Mouse (Mus musculus) lung, postnatal 0 days (tissue): ENCODE data around the gene Hddc2.

Experiments
- CTCF ChIP-seq: IDR thresholded peaks from 2 replicates; pipeline ENCODE4 v1.5.1; 2016; ENCODE audit warnings: antibody characterized with exemption, mild to moderate bottlenecking
- EP300 ChIP-seq: IDR thresholded peaks from 2 replicates; pipeline ENCODE4 v1.6.1; 2016; ENCODE audit warnings: antibody characterized with exemption, mild to moderate bottlenecking, control low read depth

DNA sequence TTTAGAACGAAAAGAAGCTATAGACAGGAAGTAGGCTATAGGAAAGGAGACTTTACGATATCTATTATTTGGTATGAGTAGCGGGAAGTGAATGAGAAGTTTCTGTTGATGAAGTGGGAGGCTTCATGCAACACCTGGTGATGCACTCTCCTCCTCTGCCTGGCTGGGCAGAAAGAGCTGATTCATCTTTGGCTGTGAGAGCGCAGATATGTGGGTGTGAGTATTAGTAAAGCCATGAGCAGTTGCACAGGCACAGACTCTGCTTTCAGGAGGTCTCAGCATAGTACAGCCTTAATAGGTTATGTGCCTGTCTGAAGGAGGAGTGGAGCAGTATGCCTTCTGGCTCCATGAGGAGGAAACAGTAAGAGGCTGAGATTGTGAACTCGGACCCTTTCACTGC, 23.2 kb downstream of the Hddc2 start:
- TF ChIP-seq EP300 (no peak), CTCF (no peak)
